Mouse (Mus musculus): Measurements from ENCODE around the gene Napa.

Napa gene

GRCm38 (mm10) chr7:16129846-16130691 lies 31.8 kb downstream of the Napa start:
- in situ Hi-C loops (cut with MboI; ENCODE audit: unreplicated experiment in 2 of 2), result no loop called here

- in situ Hi-C loops (cut with MboI; ENCODE audit: unreplicated experiment in 2 of 2), result no loop called here
Observed at GRCm38 (mm10) chr7:16130956-16131634, 32.8 kb downstream of the Napa start.

- in situ Hi-C loops (cut with MboI; ENCODE audit: unreplicated experiment in 2 of 2), result no loop called here
Observed at GRCm38 (mm10) chr7:16132161-16132581, 33.9 kb downstream of the Napa start.

- in situ Hi-C loops (cut with MboI; ENCODE audit: unreplicated experiment in 2 of 2), result no loop called here
Observed at GRCm38 (mm10) chr7:16132926-16133325, 34.7 kb downstream of the Napa start.

GRCm38 (mm10) chr7:16133691-16134090 lies 35.4 kb downstream of the Napa start:
- in situ Hi-C loops (cut with MboI; ENCODE audit: unreplicated experiment in 2 of 2), result no loop called here

- in situ Hi-C loops (cut with MboI; ENCODE audit: unreplicated experiment in 2 of 2), result no loop called here
Observed at GRCm38 (mm10) chr7:16134951-16135392, 36.7 kb downstream of the Napa start.

GRCm38 (mm10) chr7:16146489-16147410 lies 48.5 kb downstream of the Napa start:
- in situ Hi-C loops (cut with MboI; ENCODE audit: unreplicated experiment in 2 of 2), result loop anchor here in 1 of 2 experiments (5.0 kb wide), 1 partner anchor 89 kb away; no protein-coding TSS in a partner anchor

- in situ Hi-C loops (cut with MboI; ENCODE audit: unreplicated experiment in 2 of 2), result loop anchor here in 1 of 2 experiments (5.0 kb wide), 1 partner anchor 90 kb away; no protein-coding TSS in a partner anchor
Observed at GRCm38 (mm10) chr7:16147643-16148042, 49.4 kb downstream of the Napa start.

- in situ Hi-C loops (cut with MboI; ENCODE audit: unreplicated experiment in 2 of 2), result loop anchor here in 1 of 2 experiments (5.0 kb wide), 1 partner anchor 92 kb away; no protein-coding TSS in a partner anchor
Observed at GRCm38 (mm10) chr7:16149241-16149640, 51.0 kb downstream of the Napa start.

GRCm38 (mm10) chr7:16150191-16151145 lies 52.2 kb downstream of the Napa start:
- in situ Hi-C loops (cut with MboI; ENCODE audit: unreplicated experiment in 2 of 2), result loop anchor here (5.0 kb wide), 2 partner anchors 93 to 168 kb away; no protein-coding TSS in a partner anchor

- in situ Hi-C loops (cut with MboI; ENCODE audit: unreplicated experiment in 2 of 2), result loop anchor here (5.0 kb wide), 2 partner anchors 96 to 171 kb away; no protein-coding TSS in a partner anchor
Observed at GRCm38 (mm10) chr7:16153522-16153921, 55.3 kb downstream of the Napa start.

- in situ Hi-C loops (cut with MboI; ENCODE audit: unreplicated experiment in 2 of 2), result no loop called here
Observed at GRCm38 (mm10) chr7:16155132-16155872, 57.0 kb downstream of the Napa start.

GRCm38 (mm10) chr7:16156105-16156714 lies 58.0 kb downstream of the Napa start:
- in situ Hi-C loops (cut with MboI; ENCODE audit: unreplicated experiment in 2 of 2), result no loop called here

- in situ Hi-C loops (cut with MboI; ENCODE audit: unreplicated experiment in 2 of 2), result no loop called here
Observed at GRCm38 (mm10) chr7:16158735-16159134, 60.5 kb downstream of the Napa start.

- in situ Hi-C loops (cut with MboI; ENCODE audit: unreplicated experiment in 2 of 2), result no loop called here
Observed at GRCm38 (mm10) chr7:16160702-16161101, 62.4 kb downstream of the Napa start.

GRCm38 (mm10) chr7:16161302-16161701 lies 63.0 kb downstream of the Napa start:
- in situ Hi-C loops (cut with MboI; ENCODE audit: unreplicated experiment in 2 of 2), result no loop called here

- in situ Hi-C loops (cut with MboI; ENCODE audit: unreplicated experiment in 2 of 2), result no loop called here
Observed at GRCm38 (mm10) chr7:16162036-16162435, 63.8 kb downstream of the Napa start.
